8 mouse cellular contexts compared by ENCODE assay signal in the genomic region with DNA sequence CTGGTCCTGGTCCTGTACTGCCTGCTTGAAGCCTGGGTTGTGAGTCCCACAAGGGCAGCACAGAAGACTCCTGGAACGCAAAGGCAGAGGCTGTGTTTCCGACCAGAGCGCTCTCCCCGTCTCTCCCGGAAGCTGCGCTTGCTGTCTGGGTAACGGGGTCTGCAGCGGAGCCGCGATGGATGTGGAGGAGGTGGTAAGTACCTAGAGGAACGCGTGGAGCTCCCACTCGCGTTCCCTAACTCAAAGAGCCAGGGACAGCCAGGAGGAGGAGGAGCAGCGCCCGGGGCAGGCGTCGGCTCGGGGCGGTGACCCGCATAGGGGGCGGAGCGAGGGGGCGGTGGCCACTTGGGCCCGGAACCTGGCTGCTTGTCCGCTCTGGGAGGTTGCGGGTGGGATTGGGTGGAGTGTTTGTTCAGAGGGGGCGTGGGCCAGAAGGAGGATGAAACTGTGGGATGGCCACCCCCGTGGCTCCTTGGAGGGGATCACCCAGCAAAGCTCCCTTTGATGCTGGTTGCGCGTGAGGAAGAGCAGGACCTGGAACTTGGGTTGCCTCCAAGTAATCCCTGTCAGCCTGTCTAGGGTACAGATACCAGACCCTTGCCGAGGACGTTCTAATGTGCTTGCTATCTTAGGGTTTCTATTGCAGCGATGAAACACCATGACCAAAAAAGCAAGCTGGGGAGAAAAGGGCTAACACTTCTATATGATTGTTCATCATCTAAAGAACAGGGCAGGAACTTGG.
A peak's percentile ranks its signal among the peaks of the same experiment; 100 is the strongest.
DNase-seq lines count a peak whose midpoint lies in the region; ATAC-seq and TF ChIP-seq lines count a peak whose summit lies in the region.
"Not testable (repeated sequence)": the region's sequence is repeated elsewhere in the genome, so short reads cannot be mapped to it uniquely, and the experiment has no call there.

No protein-coding gene starts in this region.

- H3K36me3 ChIP-seq in erythroblast, embryonic 14.5 days (ENCODE audit: control insufficient read depth); heart, embryonic 12.5 days; kidney, embryonic 16.5 days (ENCODE audit: insufficient read depth, low read length); liver, adult 2 months (ENCODE audit: control insufficient read depth, insufficient read depth, low read length): not testable (repeated sequence)

- TF ChIP-seq POLR2A in brain, embryonic 14.5 days (IDR thresholded peaks at IDR 0.05; ENCODE audit: borderline replicate concordance, extremely low read depth, insufficient read depth, insufficient read length, poor library complexity, severe bottlenecking); liver, adult 2 months (IDR thresholded peaks at IDR 0.05; ENCODE audit: extremely low read depth, insufficient read depth, low read length): not testable (repeated sequence)

- peak overlapping the region; percentile 49 for H3K27ac ChIP-seq in heart, embryonic 12.5 days (ENCODE audit: poor library complexity, severe bottlenecking)
- H3K27ac ChIP-seq in kidney, embryonic 16.5 days (ENCODE audit: low read length); liver, adult 2 months (replicated peaks; ENCODE audit: insufficient read depth, low read depth, low read length): not testable (repeated sequence)

- not testable (repeated sequence) for TF ChIP-seq CTCF in brain, embryonic 14.5 days (IDR thresholded peaks at IDR 0.05; ENCODE audit: borderline replicate concordance, extremely low read depth, insufficient read depth, insufficient read length); liver, adult 2 months (IDR thresholded peaks at IDR 0.05; ENCODE audit: low read depth, low read length)

- H3K4me2 ChIP-seq in heart, embryonic 12.5 days: peak overlapping the region; percentile 72
- peak overlapping the region; percentile 69 for H3K4me2 ChIP-seq in kidney, embryonic 16.5 days (replicated peaks; ENCODE audit: low read depth, low read length)

- peak; percentile 76 for ATAC-seq in heart, embryonic 12.5 days (ENCODE audit: insufficient number of reproducible peaks, low FRiP score)
- peak; percentile 92 for ATAC-seq in kidney, embryonic 16.5 days (ENCODE audit: low FRiP score, low TSS enrichment)

- H3K4me1 ChIP-seq in erythroblast, embryonic 14.5 days (ENCODE audit: control insufficient read depth); heart, embryonic 12.5 days (replicated peaks); kidney, embryonic 16.5 days (ENCODE audit: insufficient read depth, low read length); liver, adult 2 months (ENCODE audit: control insufficient read depth, insufficient read depth, low read length): not testable (repeated sequence)

- not testable (repeated sequence) for H3K27me3 ChIP-seq in erythroblast, embryonic 14.5 days (ENCODE audit: control insufficient read depth); heart, embryonic 12.5 days (replicated peaks); kidney, embryonic 16.5 days (ENCODE audit: insufficient read depth, low read length); liver, adult 2 months (ENCODE audit: control insufficient read depth, insufficient read depth, low read length)

- H3K9me3 ChIP-seq in erythroblast, embryonic 14.5 days (ENCODE audit: control insufficient read depth, low read length); heart, embryonic 12.5 days (replicated peaks); kidney, embryonic 16.5 days (ENCODE audit: low read length): not testable (repeated sequence)

- peak overlapping the region; percentile 67 for H3K4me3 ChIP-seq in erythroblast, embryonic 14.5 days (replicated peaks)
- H3K4me3 ChIP-seq in heart, embryonic 12.5 days: peak overlapping the region; percentile 69
- peak overlapping the region; percentile 67 for H3K4me3 ChIP-seq in kidney, embryonic 16.5 days (ENCODE audit: low read length)
- H3K4me3 ChIP-seq in liver, adult 2 months (ENCODE audit: insufficient read depth, low read depth, low read length): peak overlapping the region; percentile 70

- DNase-seq in CD4-positive helper T cell, adult 2 months (ENCODE audit: low read depth, low spot score): peak; percentile 68
- peak; percentile 49 for DNase-seq in brain, embryonic 14.5 days (ENCODE audit: low read depth)
- DNase-seq in liver, adult 2 months (ENCODE audit: extremely low read depth, low read depth, low spot score): peak; percentile 41
- peak; percentile 0 to 21 for DNase-seq in monocyte, adult 2 months (ENCODE audit: low read depth in 1 of 2, low spot score in 2 of 2)
- peak; percentile 19 to 28 for DNase-seq in spleen, postnatal 14 days (ENCODE audit: low spot score in 2 of 2)

- H3K79me2 ChIP-seq in liver, adult 2 months (ENCODE audit: control insufficient read depth, insufficient read depth, low read length): not testable (repeated sequence)

- H3K9ac ChIP-seq in heart, embryonic 12.5 days: peak overlapping the region; percentile 70
- peak overlapping the region; percentile 71 for H3K9ac ChIP-seq in kidney, embryonic 16.5 days (replicated peaks; ENCODE audit: low read length)
- H3K9ac ChIP-seq in liver, adult 2 months (ENCODE audit: low read depth, low read length): peak overlapping the region; percentile 67

- WGBS in heart, embryonic 12.5 days: 1% methylated on average over 34 of the region's 34 CpGs
- 2% methylated on average over 32 of the region's 34 CpGs for WGBS in kidney, embryonic 16.5 days
- WGBS in liver, adult 2 months: 3% methylated on average over 34 of the region's 34 CpGs

Comparison
In these comparisons a context has a peak if more than half of its experiments do, and no peak if none do; other contexts are left out.
1. DNase-seq: peak in every context shown above with its lines; median percentile 68 in CD4-positive helper T cell, adult 2 months; 49 in brain, embryonic 14.5 days; 41 in liver, adult 2 months; 24 in spleen, postnatal 14 days; 10 in monocyte, adult 2 months.